Mouse (Mus musculus): Measurements from ENCODE around the gene Bicdl1.

DNA sequence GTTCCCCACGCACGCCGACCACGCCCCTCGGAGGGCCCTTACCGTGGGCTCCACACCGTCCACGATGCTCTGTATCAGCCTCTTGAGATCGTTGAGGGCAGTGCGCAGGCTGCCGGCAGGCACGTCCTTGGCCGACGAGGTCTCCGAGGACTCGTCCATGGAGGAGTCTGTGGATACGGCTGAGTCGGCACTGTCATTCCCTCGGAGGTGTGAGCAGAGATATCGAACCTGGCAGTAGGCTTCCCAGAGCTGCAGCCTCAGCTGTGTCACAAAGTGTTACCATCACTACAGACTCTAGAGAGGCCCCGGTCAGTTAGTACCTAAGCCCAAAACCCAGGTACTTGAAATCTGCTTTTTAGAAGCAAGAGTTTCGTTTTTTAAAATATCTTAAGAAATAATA lies 68.8 kb downstream of the Bicdl1 start:
- TF ChIP-seq CTCF (IDR thresholded peaks at IDR 0.05; ENCODE audit: low read depth): no peak
- no peak for TF ChIP-seq EP300 (IDR thresholded peaks at IDR 0.05; ENCODE audit: low read depth)

Data from liver, postnatal 0 days (tissue).